Mouse (Mus musculus) embryonic facial prominence, embryonic 14.5 days (tissue): ENCODE measurements at regions not wholly inside any gene's neighbourhood (a gene's known extent, or its start where the extent isn't known, plus 50 kb on each side); places are given as distances from the start of the nearest gene placed in this dataset.
"Not testable (repeated sequence)": the region's sequence is repeated elsewhere in the genome, so short reads cannot be mapped to it uniquely, and the experiment has no call there.

Experiments used
- ATAC-seq: fragments of 200-750 bp; cut with Nextera tagmentation; 2 replicates; pipeline ENCODE4 v1.8.0; 2017; ENCODE audit warnings: low read depth, moderate number of reproducible peaks, moderate TSS enrichment
- DNase-seq: peaks from one replicate; pipeline ENCODE4 v3.0.0-alpha.2; 2015; ENCODE audit warnings: low spot score
- H3K27ac ChIP-seq: fragments of 300-500 bp; sonication (generic); replicated peaks from 2 replicates; pipeline ENCODE4 v1.5.1; 2014; ENCODE audit warnings: low read depth, mild to moderate bottlenecking, low read length, moderate library complexity
- H3K27me3 ChIP-seq: fragments of 300-500 bp; sonication (generic); replicated peaks from 2 replicates; pipeline ENCODE4 v1.6.1; 2014; ENCODE audit warnings: low read length; ENCODE audit not compliant: control insufficient read depth, insufficient read depth
- H3K36me3 ChIP-seq: fragments of 300-500 bp; sonication (generic); 2 replicates; pipeline ENCODE4 v1.6.1; 2014; ENCODE audit warnings: low read length, mixed read lengths; ENCODE audit not compliant: control insufficient read depth, insufficient read depth
- H3K4me1 ChIP-seq: fragments of 300-500 bp; sonication (generic); 2 replicates; pipeline ENCODE4 v1.6.1; 2014; ENCODE audit warnings: antibody characterized with exemption, low read length; ENCODE audit not compliant: control insufficient read depth, insufficient read depth
- H3K4me2 ChIP-seq: fragments of 300-500 bp; sonication (generic); 2 replicates; pipeline ENCODE4 v1.6.1; 2014; ENCODE audit warnings: low read depth, mild to moderate bottlenecking, low read length, moderate library complexity, mixed read lengths
- H3K4me3 ChIP-seq: fragments of 300-500 bp; sonication (generic); 2 replicates; pipeline ENCODE4 v1.5.1; 2014; ENCODE audit warnings: low read depth, mild to moderate bottlenecking, low read length
- H3K9ac ChIP-seq: fragments of 300-500 bp; sonication (generic); 2 replicates; pipeline ENCODE4 v1.6.1; 2014; ENCODE audit warnings: low read depth, mild to moderate bottlenecking, low read length, moderate library complexity, mixed read lengths
- H3K9me3 ChIP-seq: fragments of 300-500 bp; sonication (generic); 2 replicates; pipeline ENCODE4 v1.6.1; 2016; ENCODE audit warnings: low read length; ENCODE audit not compliant: control insufficient read depth
- WGBS: fragments of 180-500 bp; shearing (Covaris S2); extraction: QIAGEN DNeasy Blood & Tissue Kit; methylation state at CpG from one replicate; pipeline ENCODE4 v1.1.7; 2014; 5-methylcytosine and 5-hydroxymethylcytosine counted together

- no peaks in the 10 kb centered on the region for H3K36me3 ChIP-seq
- no peak overlapping the region for H3K4me3 ChIP-seq
- ATAC-seq = no peak
- no peaks in the 10 kb centered on the region for H3K9me3 ChIP-seq
- DNase-seq = no peak
- no peak overlapping the region for H3K4me2 ChIP-seq
- no peaks in the 10 kb centered on the region for H3K4me1 ChIP-seq
- no peaks in the 10 kb centered on the region for H3K27me3 ChIP-seq
- no peak overlapping the region for H3K9ac ChIP-seq
- no peak overlapping the region for H3K27ac ChIP-seq
- WGBS = 90% methylated on average over 7 of the region's 7 CpGs
Measured at GRCm38 (mm10) chr8:88823931-88824330, 127.1 kb downstream of the Cyld start.

GRCm38 (mm10) chr8:88820275-88820850, 123.5 kb downstream of the Cyld start:
- H3K36me3 ChIP-seq = no peaks in the 10 kb centered on the region
- no peak overlapping the region for H3K9ac ChIP-seq
- H3K9me3 ChIP-seq = no peaks in the 10 kb centered on the region
- no peaks in the 10 kb centered on the region for H3K27me3 ChIP-seq
- no peak overlapping the region for H3K4me3 ChIP-seq
- H3K27ac ChIP-seq = no peak overlapping the region
- ATAC-seq (no peak), DNase-seq (no peak)
- H3K4me1 ChIP-seq = no peaks in the 10 kb centered on the region
- 83% methylated on average over 5 of the region's 5 CpGs for WGBS
- no peak overlapping the region for H3K4me2 ChIP-seq

GRCm38 (mm10) chr8:88816461-88816860, 119.6 kb downstream of the Cyld start:
- no peak overlapping the region for H3K27ac ChIP-seq
- no peaks in the 10 kb centered on the region for H3K27me3 ChIP-seq
- no peak for DNase-seq
- no peaks in the 10 kb centered on the region for H3K4me1 ChIP-seq
- ATAC-seq = no peak
- no peak overlapping the region for H3K9ac ChIP-seq
- H3K9me3 ChIP-seq = no peaks in the 10 kb centered on the region
- no peak overlapping the region for H3K4me3 ChIP-seq
- 81% methylated on average over 5 of the region's 5 CpGs for WGBS
- H3K36me3 ChIP-seq = no peaks in the 10 kb centered on the region
- H3K4me2 ChIP-seq = no peak overlapping the region

- H3K27me3 ChIP-seq = no peaks in the 10 kb centered on the region
- H3K36me3 ChIP-seq = no peaks in the 10 kb centered on the region
- no peak overlapping the region for H3K4me2 ChIP-seq
- H3K9me3 ChIP-seq = no peaks in the 10 kb centered on the region
- WGBS = 94% methylated on average over 6 of the region's 6 CpGs
- no peak overlapping the region for H3K27ac ChIP-seq
- no peaks in the 10 kb centered on the region for H3K4me1 ChIP-seq
- H3K9ac ChIP-seq = no peak overlapping the region
- ATAC-seq (no peak), DNase-seq (no peak)
- no peak overlapping the region for H3K4me3 ChIP-seq
Measured at GRCm38 (mm10) chr8:88814246-88814645, 117.4 kb downstream of the Cyld start.

GRCm38 (mm10) chr8:88812901-88813676, 116.3 kb downstream of the Cyld start:
- Histone ChIP-seq H3K4me3 (no peak overlapping the region), H3K36me3 (no peaks in the 10 kb centered on the region), H3K9ac (no peak overlapping the region), H3K4me2 (no peak overlapping the region), H3K27me3 (no peaks in the 10 kb centered on the region), H3K9me3 (no peaks in the 10 kb centered on the region), H3K27ac (no peak overlapping the region), H3K4me1 (no peaks in the 10 kb centered on the region)
- WGBS = 56% methylated on average over 26 of the region's 27 CpGs
- DNase-seq = no peak
- no peak for ATAC-seq

- H3K4me2 ChIP-seq, H3K36me3 ChIP-seq, DNase-seq, ATAC-seq, H3K27ac ChIP-seq, H3K4me1 ChIP-seq, H3K27me3 ChIP-seq, H3K9me3 ChIP-seq, H3K9ac ChIP-seq, H3K4me3 ChIP-seq: not testable (repeated sequence)
- WGBS = 91% methylated on average over 10 of the region's 10 CpGs
Measured at GRCm38 (mm10) chr8:88806851-88807250, 110.0 kb downstream of the Cyld start.
